Mouse (Mus musculus): ENCODE data around the gene N4bp2.

DNA sequence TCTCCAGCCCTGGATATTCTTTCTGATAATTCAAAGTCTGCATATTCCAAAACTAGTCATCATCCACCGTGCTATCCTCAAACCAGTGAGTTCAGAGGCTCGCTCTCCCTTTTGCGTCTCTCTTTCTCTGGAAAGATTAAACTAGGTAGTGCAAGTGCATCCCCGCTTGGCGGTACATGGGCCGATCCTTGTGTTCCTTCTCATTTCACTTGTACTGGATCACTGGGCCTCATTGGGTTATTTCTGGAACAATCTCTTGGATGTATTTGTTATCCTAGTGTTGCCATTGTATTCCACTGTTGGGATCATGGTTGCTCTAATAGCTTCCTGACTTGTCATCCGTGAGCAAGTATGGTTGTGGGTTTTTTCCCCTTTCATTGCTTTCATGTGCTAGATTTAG, 6.7 kb downstream of the N4bp2 start:
- TF ChIP-seq TAL1 (IDR thresholded peaks at IDR 0.05; ENCODE audit: low read length) (no peak), GATA1 (IDR thresholded peaks at IDR 0.05; ENCODE audit: low read length) (no peak)
